Mouse (Mus musculus): ENCODE results near the gene Prtn3. TPM values are rescaled to one million over a fixed set of nuclear protein-coding genes. Genes with fewer than 3 reads are reported as not detected.

The Prtn3 gene
- total and polyA plus RNA-seq, 3 experiments, result 0.30 to 0.39 TPM; not detected in 1

DNA sequence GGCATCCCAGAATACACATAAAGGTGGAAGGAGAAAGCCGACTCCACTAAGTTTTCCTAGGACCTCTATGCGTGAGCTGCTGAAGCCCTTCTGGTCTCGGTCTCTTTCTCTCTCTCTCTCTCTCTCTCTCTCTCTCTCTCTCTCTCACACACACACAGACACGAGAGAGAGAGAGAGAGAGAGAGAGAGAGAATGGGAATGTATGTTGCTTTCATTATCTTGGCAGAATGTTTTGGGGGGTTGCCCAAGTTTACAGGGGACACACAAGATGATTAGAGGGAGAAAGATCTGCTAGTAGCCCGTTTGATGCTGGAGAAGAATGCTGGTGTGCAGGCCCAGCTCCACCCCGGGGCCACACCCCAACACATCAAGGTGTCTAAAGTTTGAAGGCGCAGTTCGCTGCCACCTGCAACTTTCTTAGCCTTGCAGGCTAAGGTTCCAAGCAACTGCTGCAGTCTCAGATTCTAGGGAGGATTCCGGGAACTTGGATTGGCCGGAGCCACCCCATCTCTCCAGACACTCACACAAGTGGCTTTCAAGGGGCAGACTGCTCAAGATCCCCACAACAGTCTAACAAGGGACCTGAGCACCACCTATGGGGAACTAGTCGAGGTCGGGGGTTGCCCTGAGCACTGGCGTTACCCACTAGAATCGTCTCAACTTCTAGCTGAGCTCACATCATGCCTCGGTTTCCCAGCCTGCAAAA, 51.7 kb downstream of the Prtn3 start:
- in situ Hi-C loops (cut with MboI; ENCODE audit: low pct_ligation_motif_present, low pct_unique_long_range_greater_than_20kb, low sequenced_read_pairs) (loop anchor here (5.0 kb wide), 2 partner anchors 34 to 36 kb away; partner anchors contain the start of genes Cfd and Wdr18), dilution Hi-C loops (cut with MboI; ENCODE audit: extremely low pct_ligation_motif_present, extremely low pct_unique_long_range_greater_than_20kb, low sequenced_read_pairs) (no loop called here)
- no peak for TF ChIP-seq ELF1 (IDR thresholded peaks at IDR 0.05; ENCODE audit: low read depth, low read length)
- TF ChIP-seq ZC3H11A (IDR thresholded peaks at IDR 0.05; ENCODE audit: low read depth, low read length), result no peak
- 0 out of 2 replicates have a peak, but pooled peaks have one; percentile 8 for TF ChIP-seq EP300 (IDR thresholded peaks at IDR 0.05; ENCODE audit: low read length)
- no peak for TF ChIP-seq ZMIZ1 (IDR thresholded peaks at IDR 0.05; ENCODE audit: low read depth, low read length)
- TF ChIP-seq MYC (IDR thresholded peaks at IDR 0.05; ENCODE audit: low read depth, low read length), result no peak
- no peak for TF ChIP-seq UBTF (IDR thresholded peaks at IDR 0.05; ENCODE audit: low read depth, low read length)
- TF ChIP-seq ZNF384 (IDR thresholded peaks at IDR 0.05; ENCODE audit: low read depth, low read length), result no peak
- TF ChIP-seq E2F4 (IDR thresholded peaks at IDR 0.05; ENCODE audit: insufficient replicate concordance, low read depth, low read length), result no peak
- peak; percentile 64; the same call in 1 of the 2 replicates for TF ChIP-seq CHD1 (IDR thresholded peaks at IDR 0.05; ENCODE audit: low read depth, low read length)
- TF ChIP-seq JUND (conservative IDR thresholded peaks at IDR 0.05; ENCODE audit: low read depth, low read length), result no peak; the same call in 1 of the 2 replicates
- no peak for TF ChIP-seq RCOR1 (conservative IDR thresholded peaks at IDR 0.05; ENCODE audit: low read depth, low read length)
- no peak for TF ChIP-seq NRF1 (IDR thresholded peaks at IDR 0.05; ENCODE audit: low read depth, low read length)
- TF ChIP-seq CTCF (conservative IDR thresholded peaks at IDR 0.05 in 1 of 2, IDR thresholded peaks at IDR 0.05 in 1 of 2; ENCODE audit: low read depth in 2 of 2, low read length in 2 of 2), result no peak
- no peak for TF ChIP-seq MAFK (IDR thresholded peaks at IDR 0.05; ENCODE audit: insufficient replicate concordance, low read length)
- no peak; the same call in 1 of the 2 replicates for TF ChIP-seq HCFC1 (IDR thresholded peaks at IDR 0.05; ENCODE audit: low read depth, low read length)
- TF ChIP-seq USF1 (IDR thresholded peaks at IDR 0.05; ENCODE audit: low read depth, low read length), result no peak
- DNase-seq (ENCODE audit: extremely low read depth), result peak; percentile 46
- peaks cover 3 to 46% of the 10 kb centered on the region in 2 experiments for H3K4me1 ChIP-seq (ENCODE audit: control insufficient read depth in 1 of 2, insufficient read depth in 2 of 2)
- peak overlapping the region; percentile 92 for H3K4me2 ChIP-seq (ENCODE audit: insufficient read depth, low read depth, poor library complexity, severe bottlenecking)
- H3K27ac ChIP-seq (ENCODE audit: insufficient read depth, low read depth), result peak overlapping the region; percentile 81
- H3K9me3 ChIP-seq (replicated peaks; ENCODE audit: low read length), result peaks cover 4% of the 10 kb centered on the region
- H3K36me3 ChIP-seq (replicated peaks in 1 of 2; ENCODE audit: control insufficient read depth in 1 of 2, insufficient read depth in 1 of 2, low read length in 1 of 2), result peaks cover 5 to 13% of the 10 kb centered on the region in 2 experiments
- no peaks in the 10 kb centered on the region for H3K27me3 ChIP-seq (replicated peaks)
- H3K9ac ChIP-seq (ENCODE audit: insufficient read depth, low read depth), result peak overlapping the region; percentile 75
- peaks cover 40% of the 10 kb centered on the region for H3K79me2 ChIP-seq (replicated peaks; ENCODE audit: control insufficient read depth, extremely low read depth, insufficient read depth, poor library complexity, severe bottlenecking)
- peak overlapping the region; percentile 61 to 96 (median 63) for H3K4me3 ChIP-seq (replicated peaks in 1 of 3; ENCODE audit: low read depth in 2 of 3, low read length in 2 of 3, poor library complexity in 1 of 3)

DNA sequence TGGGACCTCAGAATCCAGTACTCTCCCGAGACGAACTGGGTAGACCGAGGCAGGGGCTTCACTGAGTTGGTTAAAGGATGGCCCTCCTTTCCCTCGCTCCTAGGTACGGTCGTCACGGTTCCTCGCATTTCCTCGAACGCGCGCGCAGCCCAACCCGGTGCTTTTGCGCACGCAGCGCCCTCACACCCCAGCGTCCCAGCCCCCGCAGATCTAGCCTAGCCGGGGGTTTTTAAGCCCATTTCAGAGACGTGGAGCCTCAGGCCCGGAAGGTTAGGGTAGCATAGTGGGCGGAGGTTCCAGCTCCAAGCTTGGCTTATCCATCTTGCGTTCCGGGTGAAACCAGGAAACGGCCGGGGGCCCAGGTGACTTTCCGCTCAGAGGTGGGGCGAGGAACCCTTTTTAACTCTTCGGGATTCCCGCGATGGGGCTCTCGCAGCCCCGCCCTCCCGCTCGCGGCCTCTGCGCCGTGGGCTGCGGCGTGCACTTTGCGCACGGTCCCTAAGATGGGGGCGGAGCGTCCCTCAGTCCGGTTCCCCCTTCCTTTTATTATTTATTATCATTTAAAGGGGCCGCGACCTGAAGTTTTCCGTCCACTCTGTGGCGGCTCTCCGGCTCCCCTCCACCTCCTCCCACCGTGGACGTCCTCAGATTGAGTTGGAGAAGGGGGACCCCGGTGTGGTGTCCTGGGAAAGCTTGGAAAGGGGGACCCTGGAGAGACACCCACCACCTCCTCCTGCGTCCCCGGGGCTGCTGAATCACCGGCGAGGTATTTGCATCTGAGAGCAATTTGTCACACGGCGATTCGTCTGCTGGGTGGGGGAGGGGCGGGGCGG, 52.4 kb downstream of the Prtn3 start, which contains the start of gene Arid3a:
TSS of gene Arid3a (plus strand) at position 553 of the 833 bp plus-strand sequence.
- no peaks in the 10 kb centered on the region for H3K27me3 ChIP-seq (replicated peaks)
- peaks cover 6 to 53% of the 10 kb centered on the region in 2 experiments for H3K4me1 ChIP-seq (ENCODE audit: control insufficient read depth in 1 of 2, insufficient read depth in 2 of 2)
- H3K4me2 ChIP-seq (ENCODE audit: insufficient read depth, low read depth, poor library complexity, severe bottlenecking), result peak within 1 kb of the TSS; percentile 92
- H3K9ac ChIP-seq (ENCODE audit: insufficient read depth, low read depth), result peak within 1 kb of the TSS; percentile 98
- H3K4me3 ChIP-seq (replicated peaks in 1 of 3; ENCODE audit: low read depth in 2 of 3, low read length in 2 of 3, poor library complexity in 1 of 3), result peak within 1 kb of the TSS; percentile 72 to 96 (median 91)
- in situ Hi-C loops (cut with MboI; ENCODE audit: low pct_ligation_motif_present, low pct_unique_long_range_greater_than_20kb, low sequenced_read_pairs), result loop anchor here (5.0 kb wide), 2 partner anchors 34 to 36 kb away; partner anchors contain the start of genes Cfd and Wdr18
- peak within 1 kb of the TSS; percentile 81 for H3K27ac ChIP-seq (ENCODE audit: insufficient read depth, low read depth)
- peaks cover under 1% of the 10 kb centered on the region for H3K9me3 ChIP-seq (replicated peaks; ENCODE audit: low read length)
- H3K79me2 ChIP-seq (replicated peaks; ENCODE audit: control insufficient read depth, extremely low read depth, insufficient read depth, poor library complexity, severe bottlenecking), result peaks cover 48% of the 10 kb centered on the region
- peak; percentile 94 for DNase-seq (ENCODE audit: extremely low read depth)
- H3K36me3 ChIP-seq (replicated peaks in 1 of 2; ENCODE audit: control insufficient read depth in 1 of 2, insufficient read depth in 1 of 2, low read length in 1 of 2), result peaks cover 11 to 20% of the 10 kb centered on the region in 2 experiments
- dilution Hi-C loops (cut with MboI; ENCODE audit: extremely low pct_ligation_motif_present, extremely low pct_unique_long_range_greater_than_20kb, low sequenced_read_pairs), result no loop called here
- TF ChIP-seq MEF2A (IDR thresholded peaks at IDR 0.05; ENCODE audit: borderline replicate concordance, low read depth, low read length) (peak; percentile 94), UBTF (IDR thresholded peaks at IDR 0.05; ENCODE audit: low read depth, low read length) (no peak), CHD1 (IDR thresholded peaks at IDR 0.05; ENCODE audit: low read depth, low read length) (0 out of 2 replicates have a peak, but pooled peaks have one; percentile 3), JUND (conservative IDR thresholded peaks at IDR 0.05; ENCODE audit: low read depth, low read length) (no peak), ZNF384 (IDR thresholded peaks at IDR 0.05; ENCODE audit: low read depth, low read length) (no peak), SIN3A (IDR thresholded peaks at IDR 0.05; ENCODE audit: low read length) (peak; percentile 96), MAX (IDR thresholded peaks at IDR 0.05; ENCODE audit: low read length) (peak; percentile 66), BHLHE40 (IDR thresholded peaks at IDR 0.05; ENCODE audit: low read depth, low read length) (peak; percentile 67), KAT2A (IDR thresholded peaks at IDR 0.05; ENCODE audit: insufficient replicate concordance, low read length) (0 out of 2 replicates have a peak, but pooled peaks have one; percentile 43), USF2 (conservative IDR thresholded peaks at IDR 0.05; ENCODE audit: low read depth, low read length) (no peak), HCFC1 (IDR thresholded peaks at IDR 0.05; ENCODE audit: low read depth, low read length) (peak; percentile 74), ZMIZ1 (IDR thresholded peaks at IDR 0.05; ENCODE audit: low read depth, low read length) (peak; percentile 46; the same call in 1 of the 2 replicates), NRF1 (IDR thresholded peaks at IDR 0.05; ENCODE audit: low read depth, low read length) (peak; percentile 81), GABPA (IDR thresholded peaks at IDR 0.05; ENCODE audit: insufficient replicate concordance, low read depth, low read length) (no peak), TBP (conservative IDR thresholded peaks at IDR 0.05; ENCODE audit: low read depth, low read length) (0 out of 2 replicates have a peak, but pooled peaks have one; percentile 70), E2F4 (IDR thresholded peaks at IDR 0.05; ENCODE audit: insufficient replicate concordance, low read depth, low read length) (peak; percentile 86; the same call in 1 of the 2 replicates), SMC3 (IDR thresholded peaks at IDR 0.05; ENCODE audit: low read depth, low read length) (peak; percentile 26), IRF4 (IDR thresholded peaks at IDR 0.05; ENCODE audit: low read depth, low read length) (peak; percentile 71)
